Mouse (Mus musculus) brain, embryonic 14.5 days (tissue): ENCODE results near the gene Ldlrap1. TPM values are rescaled to one million over a fixed set of nuclear protein-coding genes. Genes with fewer than 3 reads are reported as not detected.
"Not testable (repeated sequence)": the region's sequence is repeated elsewhere in the genome, so short reads cannot be mapped to it uniquely, and the experiment has no call there.

Experiments
- DNase-seq: peaks from one replicate; pipeline ENCODE4 v3.0.0-alpha.2; 2011; ENCODE audit warnings: low read depth
- CTCF ChIP-seq: fragments of 200-500 bp; IDR thresholded peaks from 2 replicates; pipeline ENCODE4 v1.5.1; 2012; ENCODE audit warnings: inconsistent platforms, mild to moderate bottlenecking, moderate library complexity, borderline replicate concordance; ENCODE audit not compliant: insufficient read depth, insufficient read length; ENCODE audit errors: extremely low read depth
- POLR2A ChIP-seq: fragments of 200-500 bp; IDR thresholded peaks from 2 replicates; pipeline ENCODE4 v1.6.1; 2012; ENCODE audit warnings: mild to moderate bottlenecking, inconsistent platforms, borderline replicate concordance; ENCODE audit not compliant: poor library complexity, insufficient read depth, insufficient read length, severe bottlenecking; ENCODE audit errors: extremely low read depth
- polyA plus RNA-seq: library from polyadenylated mRNA; depleted of rRNA; stranded (reverse); fragments of >200 nt; gene quantifications from 2 replicates; pipeline ENCODE4 v1.2.3, GENCODE M21; 2012

Ldlrap1 gene
- polyA plus RNA-seq, 1 experiment, result 2.7 TPM

- DNase-seq, result no peak
- TF ChIP-seq CTCF (no peak), POLR2A (no peak)
Measured at GRCm38 (mm10) chr4:134795819-134796485, 28.1 kb upstream of the Ldlrap1 start.

- DNase-seq, result not testable (repeated sequence)
Measured at GRCm38 (mm10) chr4:134794959-134795358, 27.1 kb upstream of the Ldlrap1 start.

GRCm38 (mm10) chr4:134793213-134793956 is 25.6 kb upstream of the Ldlrap1 start:
- TF ChIP-seq POLR2A (no peak), CTCF (peak; percentile 71; the same call in 1 of the 2 replicates)
- peak; percentile 82 for DNase-seq

GRCm38 (mm10) chr4:134791731-134792130 is 23.9 kb upstream of the Ldlrap1 start:
- TF ChIP-seq POLR2A (no peak), CTCF (no peak)
- DNase-seq, result no peak

- no peak for TF ChIP-seq CTCF
- TF ChIP-seq POLR2A, result no peak
- DNase-seq, result no peak
Measured at GRCm38 (mm10) chr4:134786946-134787345, 19.1 kb upstream of the Ldlrap1 start.

GRCm38 (mm10) chr4:134784701-134785100 is 16.9 kb upstream of the Ldlrap1 start:
- peak; percentile 33; the same call in 1 of the 2 replicates for TF ChIP-seq CTCF
- no peak for TF ChIP-seq POLR2A

GRCm38 (mm10) chr4:134779136-134779934 is 11.5 kb upstream of the Ldlrap1 start:
- TF ChIP-seq POLR2A, result no peak
- no peak for TF ChIP-seq CTCF
- no peak for DNase-seq

More at GRCm38 (mm10) chr4:134784701-134785100, 16.9 kb upstream of the Ldlrap1 start:
- peak; percentile 51 for DNase-seq

- DNase-seq, result peak; percentile 42
- TF ChIP-seq CTCF (no peak), POLR2A (no peak)
Measured at GRCm38 (mm10) chr4:134776246-134776645, 8.4 kb upstream of the Ldlrap1 start.

- DNase-seq, result no peak
- TF ChIP-seq CTCF (no peak), POLR2A (no peak)
Measured at GRCm38 (mm10) chr4:134775234-134775944, 7.6 kb upstream of the Ldlrap1 start.

- DNase-seq, result no peak
- TF ChIP-seq POLR2A (no peak), CTCF (no peak)
Measured at GRCm38 (mm10) chr4:134774126-134774525, 6.3 kb upstream of the Ldlrap1 start.
